Comparison of ENCODE assay signal across 14 mouse cellular contexts in the genomic region with DNA sequence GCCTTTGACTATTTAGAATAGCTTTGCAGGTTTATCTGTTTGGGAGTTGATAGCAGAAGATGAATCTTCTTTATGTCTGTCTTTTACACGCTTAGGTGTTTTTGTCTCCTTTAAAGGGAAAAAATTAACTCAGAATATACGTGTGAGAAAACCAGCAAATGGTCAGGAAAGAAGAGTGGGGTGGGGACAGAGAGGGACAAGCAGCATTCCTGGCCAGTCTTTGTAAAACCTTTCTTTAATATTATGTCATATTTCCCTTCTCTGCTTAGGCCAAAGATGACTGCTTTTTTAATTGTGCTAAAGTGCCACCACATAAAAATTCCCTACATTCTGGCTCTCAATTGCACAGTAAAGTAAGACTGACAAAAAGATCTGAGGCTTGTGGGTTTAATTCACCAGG. TPM values are rescaled to one million over a fixed set of nuclear protein-coding genes. Genes with fewer than 3 reads are reported as not detected.
A peak's percentile ranks its signal among the peaks of the same experiment; 100 is the strongest.
DNase-seq lines count a peak whose midpoint lies in the region; ATAC-seq and TF ChIP-seq lines count a peak whose summit lies in the region.
"Had no signal": no experiment of that assay in that cellular context is flagged by ENCODE, and none has a peak within 500 bp of the region (broad histone marks: within the 10 kb centered on the region; RNA-seq: fewer than 3 reads in every experiment).

No protein-coding gene starts in this region.

- no peak for ATAC-seq in heart, embryonic 15.5 days (replicated peaks; ENCODE audit: insufficient number of reproducible peaks, insufficient read depth, low FRiP score, low read depth)
- no peak for ATAC-seq in hindbrain, embryonic 14.5 days (ENCODE audit: low FRiP score)
- ATAC-seq: CD4-positive, CD25-positive, alpha-beta regulatory T cell, adult 4 months; intestine, postnatal 0 days had no signal

- intact Hi-C loops in heart, adult 2 months (cut with DNase I): loop anchor here (10.0 kb wide), 1 partner anchor 936 kb away; a partner anchor contains a TSS

- H3K9ac ChIP-seq in heart, embryonic 15.5 days: no peak overlapping the region
- H3K9ac ChIP-seq in heart, adult 2 months (ENCODE audit: low read depth, low read length): no peak overlapping the region
- peak overlapping the region; percentile 96 for H3K9ac ChIP-seq in CH12.LX (ENCODE audit: insufficient read depth, low read depth)
- peak overlapping the region; percentile 94 for H3K9ac ChIP-seq in hindbrain, embryonic 14.5 days

- no peak for TF ChIP-seq EP300 in heart, adult 2 months (IDR thresholded peaks at IDR 0.05; ENCODE audit: insufficient read depth, low read depth, low read length)
- no peak for TF ChIP-seq EP300 in CH12.LX (IDR thresholded peaks at IDR 0.05; ENCODE audit: low read length)

- in situ Hi-C loops in CH12.LX (cut with MboI; ENCODE audit: low pct_ligation_motif_present, low pct_unique_long_range_greater_than_20kb, low sequenced_read_pairs): no loop called here

- dilution Hi-C loops in CH12.LX (cut with MboI; ENCODE audit: extremely low pct_ligation_motif_present, extremely low pct_unique_long_range_greater_than_20kb, low sequenced_read_pairs): no loop called here

- no peak for TF ChIP-seq POLR2A in heart, adult 2 months (IDR thresholded peaks at IDR 0.05; ENCODE audit: insufficient read depth, low read depth, low read length)
- TF ChIP-seq POLR2A in CH12.LX (IDR thresholded peaks at IDR 0.05; ENCODE audit: low read depth, low read length): no peak

- DNase-seq in heart, adult 2 months: no peak
- no peak for DNase-seq in CH12.LX (ENCODE audit: extremely low read depth)
- DNase-seq in embryo, embryonic 9.5 days (ENCODE audit: extremely low spot score): peak; percentile 40
- peak; percentile 40 for DNase-seq in hindbrain, embryonic 14.5 days (ENCODE audit: low spot score)
- DNase-seq in layer of hippocampus, postnatal 25 days (ENCODE audit: extremely low spot score in 1 of 2, low spot score in 1 of 2): no peak
- no peak for DNase-seq in spleen, postnatal 14 days (ENCODE audit: low spot score in 2 of 2)
- DNase-seq in lung, adult 18-20 months: no peak
- DNase-seq: cerebellum, adult 8-10 months; gastrocnemius, postnatal 10 days; lung, postnatal 4 days had no signal

- H3K4me3 ChIP-seq in heart, embryonic 15.5 days: no peak overlapping the region
- no peak overlapping the region for H3K4me3 ChIP-seq in heart, adult 2 months
- no peak overlapping the region for H3K4me3 ChIP-seq in CH12.LX (replicated peaks in 1 of 3; ENCODE audit: low read depth in 2 of 3, low read length in 2 of 3, poor library complexity in 1 of 3)
- no peak overlapping the region for H3K4me3 ChIP-seq in hindbrain, embryonic 14.5 days (replicated peaks; ENCODE audit: low read length)

- no peaks in the 10 kb centered on the region for H3K27me3 ChIP-seq in heart, embryonic 15.5 days
- no peaks in the 10 kb centered on the region for H3K27me3 ChIP-seq in heart, adult 2 months (ENCODE audit: control insufficient read depth, insufficient read depth, low read length)
- H3K27me3 ChIP-seq in CH12.LX (replicated peaks): no peaks in the 10 kb centered on the region
- no peaks in the 10 kb centered on the region for H3K27me3 ChIP-seq in hindbrain, embryonic 14.5 days (ENCODE audit: control insufficient read depth, insufficient read depth, low read length)
- H3K27me3 ChIP-seq: limb, embryonic 13.5 days had no signal

- no peak for TF ChIP-seq CTCF in heart, adult 2 months (IDR thresholded peaks at IDR 0.05)
- no peak for TF ChIP-seq CTCF in CH12.LX (conservative IDR thresholded peaks at IDR 0.05 in 1 of 2, IDR thresholded peaks at IDR 0.05 in 1 of 2; ENCODE audit: low read depth in 2 of 2, low read length in 2 of 2)

- no peak overlapping the region; the same call in 1 of the 2 replicates for H3K27ac ChIP-seq in heart, embryonic 15.5 days
- no peak overlapping the region; the same call in 1 of the 2 replicates for H3K27ac ChIP-seq in heart, adult 2 months
- no peak overlapping the region for H3K27ac ChIP-seq in CH12.LX (ENCODE audit: insufficient read depth, low read depth)
- H3K27ac ChIP-seq in hindbrain, embryonic 14.5 days: no peak overlapping the region

- 24% methylated on average over 2 of the region's 2 CpGs for WGBS in heart, embryonic 15.5 days
- WGBS in heart, adult 2 months: 72% methylated on average over 2 of the region's 2 CpGs
- WGBS in hindbrain, embryonic 14.5 days: 16% methylated on average over 2 of the region's 2 CpGs

- H3K9me3 ChIP-seq in heart, embryonic 15.5 days (replicated peaks): no peaks in the 10 kb centered on the region
- H3K9me3 ChIP-seq in CH12.LX (replicated peaks; ENCODE audit: low read length): no peaks in the 10 kb centered on the region
- H3K9me3 ChIP-seq in hindbrain, embryonic 14.5 days (ENCODE audit: control insufficient read depth, low read length): no peaks in the 10 kb centered on the region
- H3K9me3 ChIP-seq: limb, embryonic 13.5 days had no signal

- H3K4me2 ChIP-seq in heart, embryonic 15.5 days: peak overlapping the region; percentile 91; the same call in 1 of the 2 replicates
- peak overlapping the region; percentile 71; the same call in 1 of the 2 replicates for H3K4me2 ChIP-seq in CH12.LX (ENCODE audit: insufficient read depth, low read depth, poor library complexity, severe bottlenecking)
- H3K4me2 ChIP-seq in hindbrain, embryonic 14.5 days (replicated peaks): peak overlapping the region; percentile 77

- peaks cover 10% of the 10 kb centered on the region for H3K4me1 ChIP-seq in heart, embryonic 15.5 days (replicated peaks)
- peaks cover 9% of the 10 kb centered on the region for H3K4me1 ChIP-seq in heart, adult 2 months (ENCODE audit: control insufficient read depth, insufficient read depth, low read length)
- H3K4me1 ChIP-seq in CH12.LX (ENCODE audit: control insufficient read depth in 1 of 2, insufficient read depth in 2 of 2): peaks cover 0 to 21% of the 10 kb centered on the region in 2 experiments; a peak in 2 of 4 replicates
- peaks cover 15% of the 10 kb centered on the region for H3K4me1 ChIP-seq in hindbrain, embryonic 14.5 days (replicated peaks; ENCODE audit: control insufficient read depth, insufficient read depth, low read length)

- no peak for TF ChIP-seq RAD21 in CH12.LX (IDR thresholded peaks at IDR 0.05; ENCODE audit: low read depth, low read length)

- H3K36me3 ChIP-seq in heart, embryonic 15.5 days: no peaks in the 10 kb centered on the region
- peaks cover 3% of the 10 kb centered on the region for H3K36me3 ChIP-seq in heart, adult 2 months (ENCODE audit: control insufficient read depth, insufficient read depth, low read length)
- no peaks in the 10 kb centered on the region for H3K36me3 ChIP-seq in CH12.LX (replicated peaks in 1 of 2; ENCODE audit: control insufficient read depth in 1 of 2, insufficient read depth in 1 of 2, low read length in 1 of 2)
- H3K36me3 ChIP-seq in hindbrain, embryonic 14.5 days (replicated peaks; ENCODE audit: control insufficient read depth, insufficient read depth): no peaks in the 10 kb centered on the region
- H3K36me3 ChIP-seq: limb, embryonic 13.5 days had no signal

- no peaks in the 10 kb centered on the region for H3K79me2 ChIP-seq in heart, adult 2 months (replicated peaks; ENCODE audit: control insufficient read depth, insufficient read depth, low read length)
- H3K79me2 ChIP-seq in CH12.LX (replicated peaks; ENCODE audit: control insufficient read depth, extremely low read depth, insufficient read depth, poor library complexity, severe bottlenecking): peaks cover 8% of the 10 kb centered on the region

TF ChIP-seq in CH12.LX, 34 proteins besides CTCF, POLR2A, EP300 and RAD21:
- no peak for TF ChIP-seq MYC (IDR thresholded peaks at IDR 0.05; ENCODE audit: low read depth, low read length)
- 0 out of 2 replicates have a peak, but pooled peaks have one; percentile 7 for TF ChIP-seq MXI1 (IDR thresholded peaks at IDR 0.05; ENCODE audit: low read depth, low read length)
- no peak for TF ChIP-seq HCFC1 (IDR thresholded peaks at IDR 0.05; ENCODE audit: low read depth, low read length)

RNA-seq across cellular contexts. Expression of a gene that starts 4.0 kb away (rescaled TPM):
- polyA plus RNA-seq in heart, embryonic 15.5 days (2015; fragmentation: Nextera tagmentation; extraction: Ambion mirVana): 35.1 and 36.0 TPM in 2 replicates
- total RNA-seq in heart, adult 2 months (2021): 10 to 100 TPM; 32.5 to 32.8 TPM
- polyA plus RNA-seq in heart, adult 2 months (2012; rRNA removed): 20.6 and 23.3 TPM in 2 replicates
- total RNA-seq in CH12.LX (2012; rRNA removed): 23.4 and 27.2 TPM in 2 replicates
- total RNA-seq in CH12.LX (2014; rRNA removed): 22.0 and 23.0 TPM in 2 replicates
- polyA plus RNA-seq in CH12.LX (2012; ENCODE audit: insufficient read length, low read depth): 36.6 and 39.2 TPM in 2 replicates
- 26.8 and 33.1 TPM in 2 replicates for polyA plus RNA-seq in hindbrain, embryonic 14.5 days (2014; fragmentation: Nextera tagmentation; extraction: Ambion mirVana)
- 10 to 100 TPM; 53.0 to 58.9 TPM for total RNA-seq in layer of hippocampus, postnatal 25 days (2021)

RNA-seq across cellular contexts. Expression of a gene that starts 10.2 kb away (rescaled TPM):
- 4.8 and 5.3 TPM in 2 replicates for polyA plus RNA-seq in heart, embryonic 15.5 days (2015; fragmentation: Nextera tagmentation; extraction: Ambion mirVana)
- 1 to 10 TPM; 1.7 to 4.5 TPM for total RNA-seq in heart, adult 2 months (2021)
- polyA plus RNA-seq in heart, adult 2 months (2012; rRNA removed): 2.0 and 3.7 TPM in 2 replicates
- total RNA-seq in CH12.LX (2012; rRNA removed): 0.85 and 1.3 TPM in 2 replicates
- total RNA-seq in CH12.LX (2014; rRNA removed): 0.35 and 0.59 TPM in 2 replicates
- 0.26 and 0.36 TPM in 2 replicates for polyA plus RNA-seq in CH12.LX (2012; ENCODE audit: insufficient read length, low read depth)
- polyA plus RNA-seq in hindbrain, embryonic 14.5 days (2014; fragmentation: Nextera tagmentation; extraction: Ambion mirVana): 4.9 and 5.4 TPM in 2 replicates
- total RNA-seq in layer of hippocampus, postnatal 25 days (2021): 10 to 100 TPM; 14.6 to 17.0 TPM

RNA-seq across cellular contexts. Expression of a gene that starts 21.5 kb away (rescaled TPM):
- 11.6 and 13.2 TPM in 2 replicates for polyA plus RNA-seq in heart, embryonic 15.5 days (2015; fragmentation: Nextera tagmentation; extraction: Ambion mirVana)
- 1 to 10 TPM; 3.4 to 4.5 TPM for total RNA-seq in heart, adult 2 months (2021)
- polyA plus RNA-seq in heart, adult 2 months (2012; rRNA removed): 2.2 and 3.9 TPM in 2 replicates
- 0.67 and 0.72 TPM in 2 replicates for total RNA-seq in CH12.LX (2012; rRNA removed)
- total RNA-seq in CH12.LX (2014; rRNA removed): 0.15 and 0.22 TPM in 2 replicates
- polyA plus RNA-seq in CH12.LX (2012; ENCODE audit: insufficient read length, low read depth): 1.7 and 2.0 TPM in 2 replicates
- 5.7 and 6.3 TPM in 2 replicates for polyA plus RNA-seq in hindbrain, embryonic 14.5 days (2014; fragmentation: Nextera tagmentation; extraction: Ambion mirVana)
- total RNA-seq in layer of hippocampus, postnatal 25 days (2021): 1 to 10 TPM; 2.7 to 3.3 TPM

Comparison
In these comparisons a context has a peak if more than half of its experiments do, and no peak if none do; other contexts are left out.
1. H3K9ac ChIP-seq: peak in CH12.LX (single experiment) and hindbrain, embryonic 14.5 days (single experiment); none in heart, embryonic 15.5 days (single experiment) and heart, adult 2 months (single experiment).
2. DNase-seq: peak in embryo, embryonic 9.5 days (single experiment) and hindbrain, embryonic 14.5 days (single experiment); none in heart, adult 2 months (0 of 2), CH12.LX (single experiment), layer of hippocampus, postnatal 25 days (0 of 2), spleen, postnatal 14 days (0 of 2) and lung, adult 18-20 months (0 of 2).
3. Peak in every context shown above with its lines, with median percentiles within 50 percentile points of each other: H3K4me2 ChIP-seq.